Mouse (Mus musculus) cerebellum, adult 11-12 months (tissue): ENCODE results near the gene Pld2.

ENCODE experiments used
- DNase-seq: peaks from one replicate; pipeline ENCODE4 v3.0.0; 2022

Pld2 gene

GRCm38 (mm10) chr11:70579710-70580357, 40.0 kb downstream of the Pld2 start:
- DNase-seq, result no peak

DNA sequence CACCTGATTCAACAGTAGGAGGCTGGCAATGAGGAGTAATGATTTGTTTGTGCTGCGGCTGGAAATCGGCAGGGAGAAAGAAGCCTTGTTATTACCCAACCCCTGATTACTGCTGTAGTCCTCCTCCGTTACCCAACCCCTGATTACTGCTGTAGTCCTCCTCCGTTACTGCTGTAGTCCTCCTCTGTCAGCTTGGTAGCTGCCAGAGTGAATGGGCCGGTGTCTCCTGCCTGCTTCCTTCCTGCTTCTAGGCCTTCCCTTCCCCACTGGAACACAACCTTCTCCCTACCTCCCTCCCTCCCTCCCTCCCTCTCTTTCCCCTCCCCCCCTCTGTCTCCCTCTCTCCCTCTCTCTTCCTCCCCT, 40.5 kb downstream of the Pld2 start:
- DNase-seq, result no peak

GRCm38 (mm10) chr11:70580921-70581320, 41.1 kb downstream of the Pld2 start:
- DNase-seq, result no peak

GRCm38 (mm10) chr11:70582196-70582595, 42.3 kb downstream of the Pld2 start:
- DNase-seq, result no peak

DNA sequence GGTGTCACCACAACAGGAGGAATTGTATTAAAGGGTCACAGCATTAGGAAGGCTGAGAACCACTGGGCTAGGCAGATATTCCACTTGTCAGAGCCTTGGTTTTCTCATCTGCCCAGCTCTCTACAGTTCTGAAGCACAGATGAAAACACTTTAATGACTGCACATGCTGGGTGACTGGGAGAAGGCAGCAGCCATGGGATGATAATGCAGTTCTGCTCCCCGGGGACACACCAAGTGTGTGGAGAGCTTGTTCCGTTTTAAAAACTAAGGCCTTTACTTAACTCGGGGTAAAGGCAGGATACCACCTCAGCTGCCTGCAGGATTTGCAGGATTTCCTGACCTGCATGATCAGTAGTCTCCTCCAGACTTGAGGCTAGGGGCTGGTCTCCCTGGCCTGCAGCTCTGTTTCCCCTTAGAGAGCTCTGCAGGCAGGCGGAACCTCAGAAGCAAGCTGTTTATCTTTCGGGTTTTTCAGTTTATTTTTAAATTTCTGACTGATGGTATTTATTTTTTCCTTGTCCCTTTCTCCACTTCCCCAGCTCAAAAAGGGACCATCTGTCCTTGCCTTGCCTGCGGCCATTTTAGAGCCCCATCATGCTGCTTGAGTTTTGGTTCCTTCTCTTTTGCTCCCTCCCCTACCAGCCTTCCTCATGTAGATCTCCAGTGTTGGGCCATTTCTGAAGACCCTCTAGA, 43.3 kb downstream of the Pld2 start:
- DNase-seq, result no peak

GRCm38 (mm10) chr11:70583775-70584174, 43.9 kb downstream of the Pld2 start:
- no peak for DNase-seq

GRCm38 (mm10) chr11:70585457-70585856, 45.6 kb downstream of the Pld2 start:
- peak; percentile 45 for DNase-seq

DNA sequence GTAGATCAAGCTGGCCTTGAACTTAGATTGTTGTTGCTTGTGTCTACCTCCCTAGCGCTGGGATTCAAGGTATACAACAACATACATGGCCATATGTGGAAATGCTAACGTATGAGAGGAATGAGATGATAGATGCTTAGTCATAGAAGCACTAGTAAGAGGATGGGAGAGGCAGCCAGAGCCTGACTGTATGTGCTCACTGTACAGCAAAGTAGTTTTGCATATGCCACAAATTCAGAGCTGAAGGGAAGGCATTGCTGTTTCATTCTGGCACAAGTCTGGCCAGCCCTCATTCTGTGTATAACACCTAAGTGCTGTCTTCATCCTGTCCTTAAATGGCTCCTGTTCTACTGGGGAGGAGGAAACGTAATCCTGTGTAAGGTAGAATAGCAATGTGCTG, 46.4 kb downstream of the Pld2 start:
- DNase-seq, result no peak

- DNase-seq, result no peak
Measured at GRCm38 (mm10) chr11:70586954-70587353, 47.1 kb downstream of the Pld2 start.

DNA sequence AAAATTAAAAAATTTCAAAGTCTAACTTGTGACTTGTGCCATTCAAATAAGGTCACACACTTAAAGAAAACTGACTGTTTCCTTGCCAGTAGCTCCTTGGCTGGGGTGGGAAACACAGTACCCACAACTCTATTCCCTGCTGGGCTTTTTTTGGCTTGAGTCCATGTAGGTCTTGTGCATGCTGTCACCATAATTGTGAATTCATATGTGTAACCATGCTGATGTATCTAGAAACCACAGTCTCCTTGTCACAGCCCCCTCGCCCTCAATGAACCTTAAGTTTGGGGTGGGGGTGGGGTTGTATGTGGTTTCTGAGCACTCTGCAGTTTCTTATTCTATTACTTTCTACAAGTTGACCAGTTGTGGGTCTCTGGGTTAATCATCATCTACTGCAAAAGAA, 51.9 kb downstream of the Pld2 start:
- no peak for DNase-seq

DNA sequence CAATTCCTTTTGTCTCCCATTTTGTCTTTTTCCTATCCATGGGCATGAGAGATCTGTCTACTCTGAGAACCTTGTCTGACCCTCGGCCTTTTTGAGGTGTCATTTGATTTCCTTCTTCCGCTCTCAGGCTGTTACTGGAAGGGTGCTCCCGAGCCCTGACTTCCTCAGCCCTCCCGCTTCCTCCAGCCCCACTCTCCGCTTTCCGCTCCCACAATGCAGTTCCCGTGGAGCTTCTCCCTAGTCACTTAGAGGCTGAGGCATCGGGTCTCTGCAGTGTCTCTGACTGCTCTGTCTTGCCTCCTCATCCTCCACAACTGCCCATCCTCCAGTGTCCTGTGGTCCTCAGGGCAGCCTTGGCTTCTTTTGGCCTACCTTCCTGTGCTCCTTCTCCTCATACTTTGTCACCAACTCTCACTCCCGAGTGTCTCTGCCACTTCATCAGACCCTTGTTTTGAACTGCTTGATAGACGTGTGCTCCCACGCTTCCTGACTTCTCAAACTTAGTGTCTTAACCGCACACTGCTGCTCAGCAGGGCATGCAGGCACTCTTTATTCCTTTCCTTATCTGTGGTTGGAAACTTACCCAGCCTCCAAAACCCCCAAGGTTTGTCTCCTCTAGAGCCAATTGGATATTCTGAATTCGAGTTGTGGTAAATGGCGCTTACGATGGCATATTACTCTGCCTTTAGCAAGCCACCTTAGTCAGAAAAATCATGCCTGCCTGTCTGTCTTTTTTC, 54.6 kb downstream of the Pld2 start:
- DNase-seq, result no peak

DNA sequence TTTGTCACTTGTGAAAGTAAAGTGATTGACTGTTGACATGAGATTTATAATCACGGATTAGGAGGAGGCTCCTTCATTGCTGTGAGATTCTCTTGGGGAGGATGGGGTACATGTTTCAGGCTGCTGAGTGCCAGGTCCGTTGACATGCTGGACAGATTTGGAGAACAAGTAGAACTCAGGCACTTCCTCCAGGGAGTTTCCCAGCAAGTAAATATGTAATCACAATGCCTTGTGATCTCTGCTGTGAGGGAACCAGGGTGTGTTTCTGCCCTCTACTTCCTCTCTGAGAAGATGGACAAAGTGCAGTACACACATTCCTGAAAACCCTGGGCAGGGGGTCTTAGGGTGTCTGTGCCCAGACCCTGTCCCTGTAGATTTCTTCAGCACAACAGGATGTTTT, 55.8 kb downstream of the Pld2 start:
- no peak for DNase-seq

GRCm38 (mm10) chr11:70596094-70596493, 56.2 kb downstream of the Pld2 start:
- DNase-seq, result no peak

DNA sequence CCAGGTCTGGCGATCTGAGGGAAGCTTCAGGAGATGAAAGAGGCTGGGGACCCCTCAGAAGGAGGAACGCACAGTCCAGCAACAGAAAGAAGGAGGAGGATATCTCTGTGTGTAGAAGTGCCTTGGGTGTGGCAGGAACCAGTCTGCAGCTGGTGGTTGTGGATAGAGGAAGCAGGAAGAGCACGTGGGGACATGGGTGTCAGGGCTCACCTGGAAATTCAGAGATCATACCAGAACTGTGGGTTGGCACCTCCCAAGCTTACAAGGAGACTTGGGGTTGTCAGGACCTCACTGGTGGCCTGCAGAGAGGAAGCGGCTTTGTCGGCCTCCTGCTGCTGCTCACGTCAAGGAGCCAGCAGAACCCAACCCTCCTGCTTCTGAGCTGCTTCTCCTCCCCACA, 57.4 kb downstream of the Pld2 start:
- no peak for DNase-seq

GRCm38 (mm10) chr11:70598451-70598953, 58.6 kb downstream of the Pld2 start:
- DNase-seq, result no peak

DNA sequence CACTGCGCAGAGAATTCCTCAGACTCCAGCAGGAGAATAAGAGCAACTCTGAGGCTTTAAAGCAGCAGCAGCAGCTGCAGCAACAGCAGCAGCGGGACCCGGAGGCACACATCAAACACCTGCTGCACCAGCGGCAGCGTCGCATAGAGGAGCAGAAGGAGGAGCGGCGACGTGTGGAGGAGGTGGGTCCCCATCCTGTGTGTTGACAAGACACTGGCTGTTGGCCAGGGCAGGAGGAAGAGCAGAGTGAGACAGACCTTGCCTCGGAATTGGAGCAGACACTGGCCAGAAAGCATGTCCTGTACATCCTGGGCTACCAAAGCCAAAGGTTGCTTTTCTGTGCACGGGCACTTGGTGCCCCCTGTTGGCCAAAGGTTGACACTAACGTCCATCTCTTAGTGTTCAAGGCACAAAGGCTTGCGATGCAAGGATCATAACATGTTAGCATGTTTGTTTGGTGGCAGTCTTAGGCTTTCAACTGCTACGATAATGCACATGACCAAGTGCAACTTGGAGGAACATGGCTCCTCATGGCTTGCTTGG, 65.2 kb downstream of the Pld2 start:
- DNase-seq, result peak; percentile 71

- DNase-seq, result no peak
Measured at GRCm38 (mm10) chr11:70606717-70607116, 66.9 kb downstream of the Pld2 start.

DNA sequence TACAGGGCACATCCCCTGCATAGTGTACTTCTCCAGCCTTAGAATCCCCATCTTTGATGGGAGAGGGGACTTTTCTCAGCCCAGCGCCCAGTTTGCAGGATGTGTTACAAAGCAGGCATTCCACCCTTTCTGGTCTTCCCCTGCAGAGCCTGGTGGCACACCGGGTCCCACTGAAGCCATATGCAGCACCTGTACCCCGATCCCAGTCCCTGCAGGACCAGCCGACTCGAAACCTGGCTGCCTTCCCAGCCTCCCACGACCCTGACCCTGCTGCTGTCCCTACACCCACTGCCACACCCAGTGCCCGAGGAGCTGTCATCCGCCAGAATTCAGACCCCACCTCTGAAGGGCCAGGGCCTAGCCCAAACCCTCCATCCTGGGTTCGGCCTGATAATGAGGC, 67.7 kb downstream of the Pld2 start:
- DNase-seq, result no peak
